Mouse (Mus musculus): ENCODE measurements at regions not wholly inside any gene's neighbourhood (a gene's known extent, or its start where the extent isn't known, plus 50 kb on each side); places are given as distances from the start of the nearest gene placed in this dataset.
A peak's percentile ranks its signal among the peaks of the same experiment; 100 is the strongest.

DNA sequence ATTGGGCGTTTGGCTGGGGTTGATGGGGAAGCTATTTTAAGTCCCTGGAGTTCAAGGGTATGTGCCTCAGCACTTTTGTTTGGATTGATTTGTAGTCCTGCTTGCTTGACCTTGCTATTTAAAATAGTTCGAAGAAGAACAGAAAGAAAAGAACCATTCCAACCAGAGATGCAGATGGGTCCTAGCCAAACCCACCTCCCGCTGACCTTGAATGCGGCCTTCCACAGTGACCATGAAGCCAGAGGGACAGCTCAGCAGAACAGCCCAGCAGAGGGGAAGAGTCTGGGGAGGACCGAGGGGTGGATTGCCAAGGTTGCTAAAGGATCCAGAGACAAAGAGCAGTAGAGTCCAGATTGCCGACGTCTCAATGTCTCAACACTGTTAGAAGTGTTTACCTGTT is 76.6 kb upstream of the Zfp618 start:
- DNase-seq (ENCODE audit: low read depth, low spot score) = no peak

- DNase-seq (ENCODE audit: low read depth, low spot score) = peak; percentile 30
These were observed 75.7 kb upstream of the Zfp618 start for GRCm38 (mm10) chr4:62889708-62890107.

DNA sequence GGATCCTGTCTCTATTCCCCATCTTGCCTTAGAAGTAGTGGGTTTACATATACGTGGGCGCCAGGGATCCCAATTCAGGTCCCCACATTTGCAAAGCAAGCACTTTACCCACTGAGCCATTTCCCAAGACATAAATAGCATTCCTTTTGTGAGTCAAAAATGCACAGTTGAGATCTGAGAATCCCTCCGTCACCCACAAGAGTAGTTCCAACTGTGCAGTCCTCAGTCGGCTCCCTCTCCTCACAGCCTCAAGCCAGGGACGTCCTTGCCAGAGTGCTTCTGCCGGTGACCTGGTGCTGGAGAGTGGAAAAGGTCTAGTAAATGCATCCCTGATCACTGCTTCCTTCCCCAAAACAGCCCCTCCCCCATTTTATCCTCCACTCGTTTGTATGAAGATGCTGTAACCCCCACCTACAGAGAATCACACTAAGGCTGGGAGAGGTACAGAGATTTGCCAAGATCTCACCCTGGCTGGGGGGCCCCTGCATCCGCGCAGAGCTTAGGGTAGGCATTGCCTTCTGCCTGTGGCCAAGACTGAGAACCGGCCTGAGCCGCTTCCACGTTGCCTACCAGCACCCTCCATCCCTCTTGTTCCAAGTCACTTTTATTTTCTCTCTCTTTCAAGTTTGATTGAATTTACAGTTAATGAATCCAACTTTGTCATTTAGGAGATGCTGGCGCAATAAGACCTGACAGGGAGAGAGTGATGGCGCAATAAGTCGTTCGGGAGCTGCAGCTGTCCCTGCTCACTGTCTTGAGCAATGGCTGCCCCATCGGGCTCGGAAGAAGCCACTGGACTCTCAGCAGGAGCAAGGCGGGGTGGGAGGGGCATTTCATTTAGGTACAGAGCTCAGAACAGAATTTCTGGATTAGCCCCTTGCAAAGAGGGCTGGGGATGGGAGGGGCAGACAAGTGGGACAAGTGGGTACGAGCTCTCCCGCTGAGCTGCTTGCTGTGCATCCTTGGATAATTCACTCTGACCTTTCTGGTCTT is 74.5 kb upstream of the Zfp618 start:
- no peak for DNase-seq (ENCODE audit: low read depth, low spot score)

DNA sequence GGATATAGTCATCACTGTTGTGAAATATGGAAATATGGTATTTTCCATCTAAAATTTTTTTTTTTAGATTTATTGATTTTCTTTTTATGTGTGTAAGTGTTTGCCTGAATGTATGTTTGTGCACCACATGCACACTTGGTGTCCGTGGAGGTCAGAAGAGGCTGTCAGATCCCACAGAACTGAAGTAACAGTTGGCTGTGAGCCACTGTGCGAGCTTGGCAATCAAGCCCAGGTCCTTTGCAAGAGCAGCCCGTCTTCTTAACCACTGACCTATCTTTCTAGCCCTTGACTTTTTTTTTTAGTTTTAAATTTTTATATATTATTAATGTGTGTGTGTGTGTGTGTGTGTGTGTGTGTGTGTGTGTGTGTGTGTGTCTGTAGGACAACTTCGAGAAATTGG is 52.5 kb upstream of the Zfp618 start:
- no peak for DNase-seq (ENCODE audit: low read depth, low spot score)
